Mouse (Mus musculus): ENCODE data around the gene Mettl22.
A peak's percentile ranks its signal among the peaks of the same experiment; 100 is the strongest.

Gene Mettl22

GRCm38 (mm10) chr16:8512830-8513229 is 42.2 kb downstream of the Mettl22 start:
- no peak for DNase-seq (ENCODE audit: low read depth)

GRCm38 (mm10) chr16:8513236-8513906 is 42.8 kb downstream of the Mettl22 start, which contains the start of gene Abat:
Gene Abat, plus strand, starts transcription at chr16:8513429.
- peak; percentile 24 for DNase-seq (ENCODE audit: low read depth)

- DNase-seq (ENCODE audit: low read depth) = no peak
Observed at GRCm38 (mm10) chr16:8514180-8514579, 43.6 kb downstream of the Mettl22 start.

GRCm38 (mm10) chr16:8520525-8520924 is 49.9 kb downstream of the Mettl22 start:
- DNase-seq (ENCODE audit: low read depth) = no peak

GRCm38 (mm10) chr16:8521322-8521721 is 50.7 kb downstream of the Mettl22 start:
- DNase-seq (ENCODE audit: low read depth) = no peak

- DNase-seq (ENCODE audit: low read depth) = no peak
Observed at GRCm38 (mm10) chr16:8523480-8524144, 53.0 kb downstream of the Mettl22 start.

GRCm38 (mm10) chr16:8524163-8524847 is 53.7 kb downstream of the Mettl22 start:
- no peak for DNase-seq (ENCODE audit: low read depth)

GRCm38 (mm10) chr16:8525293-8525692 is 54.7 kb downstream of the Mettl22 start:
- no peak for DNase-seq (ENCODE audit: low read depth)

GRCm38 (mm10) chr16:8525877-8526276 is 55.3 kb downstream of the Mettl22 start:
- DNase-seq (ENCODE audit: low read depth) = no peak

GRCm38 (mm10) chr16:8529389-8529788 is 58.8 kb downstream of the Mettl22 start:
- DNase-seq (ENCODE audit: low read depth) = no peak

GRCm38 (mm10) chr16:8530018-8530417 is 59.4 kb downstream of the Mettl22 start:
- DNase-seq (ENCODE audit: low read depth) = no peak

GRCm38 (mm10) chr16:8532461-8532860 is 61.9 kb downstream of the Mettl22 start:
- no peak for DNase-seq (ENCODE audit: low read depth)

- DNase-seq (ENCODE audit: low read depth) = no peak
Observed at GRCm38 (mm10) chr16:8532894-8533293, 62.3 kb downstream of the Mettl22 start.

GRCm38 (mm10) chr16:8533477-8533876 is 62.9 kb downstream of the Mettl22 start:
- no peak for DNase-seq (ENCODE audit: low read depth)

GRCm38 (mm10) chr16:8534466-8535200 is 64.0 kb downstream of the Mettl22 start:
- DNase-seq (ENCODE audit: low read depth) = no peak

- DNase-seq (ENCODE audit: low read depth) = no peak
Observed at GRCm38 (mm10) chr16:8535411-8535810, 64.8 kb downstream of the Mettl22 start.

- no peak for DNase-seq (ENCODE audit: low read depth)
Observed at GRCm38 (mm10) chr16:8539150-8539865, 68.7 kb downstream of the Mettl22 start.

All from c-Kit-positive CD71-positive TER-119-negative erythroid progenitor cells, embryonic 14.5 days (primary cell).